Mouse (Mus musculus) intestine, embryonic 16.5 days (tissue): ENCODE measurements around the gene Slc38a3. TPM values are rescaled to one million over a fixed set of nuclear protein-coding genes. Genes with fewer than 3 reads are reported as not detected.

Source experiments
- ATAC-seq: fragments of 200-750 bp; cut with Nextera tagmentation; 2 replicates; pipeline ENCODE4 v1.8.0; 2017; ENCODE audit warnings: moderate TSS enrichment, moderate library complexity
- H3K27ac ChIP-seq: fragments of 300-500 bp; sonication (generic); 2 replicates; pipeline ENCODE4 v1.5.1; 2014; ENCODE audit warnings: mild to moderate bottlenecking, low read length
- H3K27me3 ChIP-seq: fragments of 300-500 bp; sonication (generic); replicated peaks from 2 replicates; pipeline ENCODE4 v1.6.1; 2014; ENCODE audit warnings: low read length, control low read depth, mixed read lengths; ENCODE audit not compliant: control insufficient read depth, insufficient read depth
- H3K36me3 ChIP-seq: fragments of 300-500 bp; sonication (generic); 2 replicates; pipeline ENCODE4 v1.6.1; 2014; ENCODE audit warnings: low read length, control low read depth; ENCODE audit not compliant: control insufficient read depth, insufficient read depth
- H3K4me1 ChIP-seq: fragments of 300-500 bp; sonication (generic); 2 replicates; pipeline ENCODE4 v1.6.1; 2014; ENCODE audit warnings: low read length, control low read depth, mixed read lengths; ENCODE audit not compliant: control insufficient read depth, insufficient read depth
- H3K4me2 ChIP-seq: fragments of 300-500 bp; sonication (generic); 2 replicates; pipeline ENCODE4 v1.6.1; 2014; ENCODE audit warnings: low read depth, low read length, control low read depth
- H3K4me3 ChIP-seq: fragments of 300-500 bp; sonication (generic); 2 replicates; pipeline ENCODE4 v1.5.1; 2014; ENCODE audit warnings: mild to moderate bottlenecking, low read length
- H3K9ac ChIP-seq: fragments of 300-500 bp; sonication (generic); 2 replicates; pipeline ENCODE4 v1.6.1; 2014; ENCODE audit warnings: low read depth, low read length
- H3K9me3 ChIP-seq: fragments of 300-500 bp; sonication (generic); 2 replicates; pipeline ENCODE4 v1.6.1; 2016; ENCODE audit warnings: low read length, control low read depth; ENCODE audit not compliant: control insufficient read depth
- WGBS: fragments of 180-500 bp; shearing (Covaris S2); extraction: QIAGEN DNeasy Blood & Tissue Kit; methylation state at CpG from one replicate; pipeline ENCODE4 v1.1.7; 2014; 5-methylcytosine and 5-hydroxymethylcytosine counted together
- polyA plus RNA-seq: library from polyadenylated mRNA; unstranded; fragments of >200 nt; fragmentation: Nextera tagmentation; extraction: Ambion mirVana; gene quantifications from 2 replicates; pipeline ENCODE4 v1.2.1, GENCODE M21; 2015

Gene Slc38a3
- polyA plus RNA-seq, 1 experiment from 2014 or later, result 10.1 TPM

GRCm38 (mm10) chr9:107620954-107621353 lies 48.4 kb downstream of the Slc38a3 start:
- H3K36me3 ChIP-seq, result peaks cover 23% of the 10 kb centered on the region
- no peaks in the 10 kb centered on the region for H3K9me3 ChIP-seq
- ATAC-seq, result no peak
- no peak overlapping the region for H3K4me2 ChIP-seq
- peaks cover 49% of the 10 kb centered on the region for H3K4me1 ChIP-seq
- no peak overlapping the region for H3K27ac ChIP-seq
- H3K4me3 ChIP-seq, result no peak overlapping the region
- H3K9ac ChIP-seq, result peak overlapping the region; percentile 32; the same call in 1 of the 2 replicates
- no peaks in the 10 kb centered on the region for H3K27me3 ChIP-seq

- Histone ChIP-seq H3K9ac (peak overlapping the region; percentile 48), H3K4me1 (peaks cover 37% of the 10 kb centered on the region), H3K9me3 (no peaks in the 10 kb centered on the region), H3K36me3 (peaks cover 28% of the 10 kb centered on the region), H3K4me3 (no peak overlapping the region), H3K27ac (peak overlapping the region; percentile 95), H3K4me2 (0 out of 2 replicates have a peak overlapping the region, but pooled peaks have one; percentile 4), H3K27me3 (no peaks in the 10 kb centered on the region)
- no peak; the same call in none of the 2 replicates for ATAC-seq
- WGBS, result 64% methylated on average over 13 of the region's 13 CpGs
Observed at GRCm38 (mm10) chr9:107619546-107619879, 49.8 kb downstream of the Slc38a3 start.

GRCm38 (mm10) chr9:107618778-107619545 lies 50.4 kb downstream of the Slc38a3 start:
- H3K4me1 ChIP-seq, result peaks cover 33% of the 10 kb centered on the region
- H3K27ac ChIP-seq, result peak overlapping the region; percentile 95
- no peaks in the 10 kb centered on the region for H3K9me3 ChIP-seq
- no peak overlapping the region for H3K4me3 ChIP-seq
- H3K36me3 ChIP-seq, result peaks cover 29% of the 10 kb centered on the region
- 0 out of 2 replicates have a peak overlapping the region, but pooled peaks have one; percentile 13 for H3K4me2 ChIP-seq
- no peaks in the 10 kb centered on the region for H3K27me3 ChIP-seq
- 24% methylated on average over 13 of the region's 13 CpGs for WGBS
- peak overlapping the region; percentile 55 for H3K9ac ChIP-seq
- peak; percentile 92 for ATAC-seq

GRCm38 (mm10) chr9:107618098-107618497 lies 51.2 kb downstream of the Slc38a3 start:
- Histone ChIP-seq H3K4me2 (no peak overlapping the region), H3K36me3 (peaks cover 29% of the 10 kb centered on the region), H3K27me3 (no peaks in the 10 kb centered on the region), H3K9ac (peak overlapping the region; percentile 55), H3K4me3 (no peak overlapping the region), H3K27ac (peak overlapping the region; percentile 95), H3K9me3 (no peaks in the 10 kb centered on the region), H3K4me1 (peaks cover 35% of the 10 kb centered on the region)
- ATAC-seq, result no peak
- 92% methylated on average over 6 of the region's 6 CpGs for WGBS

DNA sequence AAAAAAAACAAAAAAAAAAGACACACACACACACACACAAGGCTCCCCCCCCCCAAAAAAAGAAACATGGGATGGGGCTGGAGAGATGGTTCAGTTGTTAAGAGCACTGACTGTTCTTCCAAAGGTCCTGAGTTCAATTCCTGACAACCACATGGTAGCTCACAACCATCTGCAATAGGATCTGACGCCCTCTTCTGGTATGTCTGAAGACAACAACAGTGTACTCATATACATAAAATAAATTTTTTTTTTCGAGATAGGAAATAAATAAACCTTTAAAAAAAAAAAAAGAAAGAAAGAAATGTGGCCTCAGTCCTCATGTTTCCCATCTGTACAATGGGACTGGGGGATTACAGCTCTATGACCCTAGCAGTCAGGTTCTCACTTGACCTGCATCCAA lies 51.9 kb downstream of the Slc38a3 start:
- 85% methylated on average over 2 of the region's 2 CpGs for WGBS
- no peak for ATAC-seq
- H3K27ac ChIP-seq, result no peak overlapping the region
- H3K4me2 ChIP-seq, result no peak overlapping the region
- H3K4me1 ChIP-seq, result peaks cover 37% of the 10 kb centered on the region
- no peak overlapping the region for H3K4me3 ChIP-seq
- H3K27me3 ChIP-seq, result no peaks in the 10 kb centered on the region
- H3K9ac ChIP-seq, result no peak overlapping the region
- no peaks in the 10 kb centered on the region for H3K9me3 ChIP-seq
- H3K36me3 ChIP-seq, result peaks cover 28% of the 10 kb centered on the region

DNA sequence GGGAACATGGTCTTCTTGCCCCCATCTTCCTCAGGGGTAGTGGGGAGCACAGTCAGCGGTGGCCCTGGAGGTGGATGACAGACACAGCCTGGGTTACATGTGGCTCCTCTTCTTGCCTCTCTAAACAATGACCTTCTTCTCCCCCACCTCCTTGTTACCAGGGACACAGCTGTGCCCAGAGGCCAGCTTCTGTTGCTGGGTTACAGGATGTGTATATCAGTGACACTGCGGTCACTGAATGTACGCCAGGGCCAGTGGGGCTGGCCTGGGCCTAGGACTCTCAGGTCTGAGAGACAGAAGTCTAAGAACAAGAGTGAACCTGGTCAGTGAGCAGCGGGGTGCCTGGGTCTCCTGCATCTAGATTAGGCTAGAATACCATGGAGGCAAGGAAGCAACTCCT lies 54.3 kb downstream of the Slc38a3 start:
- Histone ChIP-seq H3K27me3 (no peaks in the 10 kb centered on the region), H3K4me2 (no peak overlapping the region), H3K9ac (no peak overlapping the region), H3K4me1 (peaks cover 39% of the 10 kb centered on the region), H3K36me3 (peaks cover 18% of the 10 kb centered on the region), H3K4me3 (no peak overlapping the region), H3K27ac (no peak overlapping the region), H3K9me3 (no peaks in the 10 kb centered on the region)
- ATAC-seq, result no peak
- 70% methylated on average over 4 of the region's 4 CpGs for WGBS

GRCm38 (mm10) chr9:107612945-107613569 lies 56.3 kb downstream of the Slc38a3 start:
- Histone ChIP-seq H3K4me3 (peak overlapping the region; percentile 45), H3K9ac (peak overlapping the region; percentile 75), H3K27me3 (no peaks in the 10 kb centered on the region), H3K4me1 (peaks cover 34% of the 10 kb centered on the region), H3K9me3 (no peaks in the 10 kb centered on the region), H3K4me2 (peak overlapping the region; percentile 84), H3K36me3 (peaks cover 15% of the 10 kb centered on the region), H3K27ac (peak overlapping the region; percentile 93)
- 7% methylated on average over 12 of the region's 12 CpGs for WGBS
- ATAC-seq, result peak; percentile 34

GRCm38 (mm10) chr9:107612191-107612944 lies 57.0 kb downstream of the Slc38a3 start:
- peaks cover 38% of the 10 kb centered on the region for H3K4me1 ChIP-seq
- peak overlapping the region; percentile 45 for H3K4me3 ChIP-seq
- H3K27me3 ChIP-seq, result no peaks in the 10 kb centered on the region
- peak; percentile 92 for ATAC-seq
- H3K4me2 ChIP-seq, result peak overlapping the region; percentile 84
- H3K9ac ChIP-seq, result peak overlapping the region; percentile 75
- 4% methylated on average over 45 of the region's 48 CpGs for WGBS
- peak overlapping the region; percentile 93 for H3K27ac ChIP-seq
- peaks cover 15% of the 10 kb centered on the region for H3K36me3 ChIP-seq
- H3K9me3 ChIP-seq, result no peaks in the 10 kb centered on the region
